Mouse (Mus musculus): Measurements from ENCODE around the gene Minar1. TPM values are rescaled to one million over a fixed set of nuclear protein-coding genes. Genes with fewer than 3 reads are reported as not detected.

Gene Minar1
- total and polyA plus RNA-seq, 2 experiments from 2014 or later = not detected

GRCm38 (mm10) chr9:89592391-89592790 is 30.5 kb downstream of the Minar1 start:
- Histone ChIP-seq H3K9ac (replicated peaks; ENCODE audit: low read depth, low read length) (no peak overlapping the region), H3K4me2 (ENCODE audit: low read depth, low read length) (no peak overlapping the region), H3K9me3 (replicated peaks; ENCODE audit: control insufficient read depth, low read length) (no peaks in the 10 kb centered on the region), H3K4me1 (ENCODE audit: control insufficient read depth, insufficient read depth) (no peaks in the 10 kb centered on the region), H3K27ac (ENCODE audit: low read depth) (no peak overlapping the region), H3K4me3 (ENCODE audit: low read depth, low read length) (no peak overlapping the region), H3K27me3 (ENCODE audit: control insufficient read depth, insufficient read depth, low read length) (no peaks in the 10 kb centered on the region), H3K36me3 (replicated peaks; ENCODE audit: control insufficient read depth, insufficient read depth, low read length) (no peaks in the 10 kb centered on the region)
- ATAC-seq (ENCODE audit: insufficient read depth, low read depth) = no peak
- no peak for TF ChIP-seq CTCF (IDR thresholded peaks at IDR 0.05; ENCODE audit: low read depth)
- TF ChIP-seq EP300 (IDR thresholded peaks at IDR 0.05; ENCODE audit: low read depth) = no peak
- DNase-seq (ENCODE audit: low spot score) = no peak
- WGBS = 51% methylated on average over 3 of the region's 3 CpGs

GRCm38 (mm10) chr9:89578422-89578821 is 44.5 kb downstream of the Minar1 start:
- DNase-seq (ENCODE audit: low spot score) (no peak), ATAC-seq (ENCODE audit: insufficient read depth, low read depth) (no peak)
- TF ChIP-seq CTCF (IDR thresholded peaks at IDR 0.05; ENCODE audit: low read depth) = no peak
- no peak for TF ChIP-seq EP300 (IDR thresholded peaks at IDR 0.05; ENCODE audit: low read depth)
- WGBS = 80% methylated on average over 5 of the region's 5 CpGs
- Histone ChIP-seq H3K9ac (replicated peaks; ENCODE audit: low read depth, low read length) (no peak overlapping the region), H3K9me3 (replicated peaks; ENCODE audit: control insufficient read depth, low read length) (no peaks in the 10 kb centered on the region), H3K27me3 (ENCODE audit: control insufficient read depth, insufficient read depth, low read length) (no peaks in the 10 kb centered on the region), H3K4me2 (ENCODE audit: low read depth, low read length) (no peak overlapping the region), H3K27ac (ENCODE audit: low read depth) (no peak overlapping the region), H3K36me3 (replicated peaks; ENCODE audit: control insufficient read depth, insufficient read depth, low read length) (no peaks in the 10 kb centered on the region), H3K4me3 (ENCODE audit: low read depth, low read length) (no peak overlapping the region), H3K4me1 (ENCODE audit: control insufficient read depth, insufficient read depth) (no peaks in the 10 kb centered on the region)

GRCm38 (mm10) chr9:89552663-89553062 is 70.3 kb downstream of the Minar1 start:
- Histone ChIP-seq H3K4me3 (ENCODE audit: low read depth, low read length) (no peak overlapping the region), H3K36me3 (replicated peaks; ENCODE audit: control insufficient read depth, insufficient read depth, low read length) (no peaks in the 10 kb centered on the region), H3K4me1 (ENCODE audit: control insufficient read depth, insufficient read depth) (no peaks in the 10 kb centered on the region), H3K27ac (ENCODE audit: low read depth) (no peak overlapping the region), H3K4me2 (ENCODE audit: low read depth, low read length) (no peak overlapping the region), H3K27me3 (ENCODE audit: control insufficient read depth, insufficient read depth, low read length) (no peaks in the 10 kb centered on the region), H3K9ac (replicated peaks; ENCODE audit: low read depth, low read length) (no peak overlapping the region), H3K9me3 (replicated peaks; ENCODE audit: control insufficient read depth, low read length) (no peaks in the 10 kb centered on the region)
- no peak for TF ChIP-seq EP300 (IDR thresholded peaks at IDR 0.05; ENCODE audit: low read depth)
- TF ChIP-seq CTCF (IDR thresholded peaks at IDR 0.05; ENCODE audit: low read depth) = no peak
- ATAC-seq (ENCODE audit: insufficient read depth, low read depth) (no peak), DNase-seq (ENCODE audit: low spot score) (no peak)
- 57% methylated on average over 2 of the region's 2 CpGs for WGBS

Other genes starting within 250 kb of the Minar1 start
- 72.4 and 126 TPM in 2 replicates for gene Tmed3, start 81.9 kb upstream of the Minar1 start, total RNA-seq (2014; rRNA removed; ENCODE audit: low replicate concordance)
- gene Tmed3, start 81.9 kb upstream of the Minar1 start, polyA plus RNA-seq (2015; fragmentation: Nextera tagmentation; extraction: Ambion mirVana) = 56.0 and 66.7 TPM in 2 replicates
- gene Ankrd34c, start 115.3 kb upstream of the Minar1 start, total RNA-seq (2014; rRNA removed; ENCODE audit: low replicate concordance) = not detected in 2 replicates
- gene Ankrd34c, start 115.3 kb upstream of the Minar1 start, polyA plus RNA-seq (2015; fragmentation: Nextera tagmentation; extraction: Ambion mirVana) = not detected in 2 replicates

Measured in heart, postnatal 0 days (tissue).